Mouse (Mus musculus) forebrain, embryonic 15.5 days (tissue): ENCODE results near the gene Vmn1r116. TPM values are rescaled to one million over a fixed set of nuclear protein-coding genes. Genes with fewer than 3 reads are reported as not detected.
"Not testable (repeated sequence)": the region's sequence is repeated elsewhere in the genome, so short reads cannot be mapped to it uniquely, and the experiment has no call there.

ENCODE experiments used
- ATAC-seq: fragments of 200-750 bp; cut with Nextera tagmentation; replicated peaks from 2 replicates; pipeline ENCODE4 v1.8.0; 2017; ENCODE audit warnings: mild to moderate bottlenecking, moderate TSS enrichment, moderate library complexity
- H3K27ac ChIP-seq: fragments of 300-500 bp; sonication (generic); replicated peaks from 2 replicates; pipeline ENCODE4 v1.5.1; 2015; ENCODE audit warnings: mild to moderate bottlenecking, inconsistent platforms
- H3K27me3 ChIP-seq: fragments of 300-500 bp; sonication (generic); 2 replicates; pipeline ENCODE4 v1.6.1; 2015; ENCODE audit warnings: inconsistent platforms
- H3K36me3 ChIP-seq: fragments of 300-500 bp; sonication (generic); 2 replicates; pipeline ENCODE4 v1.6.1; 2015; ENCODE audit warnings: mild to moderate bottlenecking, inconsistent platforms
- H3K4me1 ChIP-seq: fragments of 300-500 bp; sonication (generic); 2 replicates; pipeline ENCODE4 v1.6.1; 2015; ENCODE audit warnings: inconsistent platforms
- H3K4me2 ChIP-seq: fragments of 300-500 bp; sonication (generic); replicated peaks from 2 replicates; pipeline ENCODE4 v1.6.1; 2015; ENCODE audit warnings: mild to moderate bottlenecking, inconsistent platforms
- H3K4me3 ChIP-seq: fragments of 300-500 bp; sonication (generic); 2 replicates; pipeline ENCODE4 v1.5.1; 2015; ENCODE audit warnings: mild to moderate bottlenecking, inconsistent platforms
- H3K9ac ChIP-seq: fragments of 300-500 bp; sonication (generic); replicated peaks from 2 replicates; pipeline ENCODE4 v1.6.1; 2015; ENCODE audit warnings: mild to moderate bottlenecking, inconsistent platforms
- H3K9me3 ChIP-seq: fragments of 300-500 bp; sonication (generic); 2 replicates; pipeline ENCODE4 v1.6.1; 2016; ENCODE audit warnings: inconsistent platforms
- WGBS: fragments of 180-500 bp; shearing (Covaris S2); methylation state at CpG from one replicate; pipeline ENCODE4 v1.1.7; 2015; ENCODE audit warnings: mixed read lengths; 5-methylcytosine and 5-hydroxymethylcytosine counted together
- polyA plus RNA-seq: library from polyadenylated mRNA; unstranded; fragments of >200 nt; fragmentation: Nextera tagmentation; extraction: Ambion mirVana; gene quantifications from 2 replicates; pipeline ENCODE4 v1.2.1, GENCODE M21; 2015

The Vmn1r116 gene
- polyA plus RNA-seq, result not detected in 2 replicates

GRCm38 (mm10) chr7:20871956-20872355 is at the start of gene Vmn1r116:
TSS of gene Vmn1r116 (plus strand) at chr7:20872256.
- not testable (repeated sequence) for H3K4me1 ChIP-seq, H3K9me3 ChIP-seq, H3K9ac ChIP-seq, H3K4me3 ChIP-seq, H3K27me3 ChIP-seq, H3K4me2 ChIP-seq, H3K27ac ChIP-seq, H3K36me3 ChIP-seq, ATAC-seq
- WGBS, result 57% methylated on average over 3 of the region's 3 CpGs

- H3K4me3 ChIP-seq, H3K27ac ChIP-seq, H3K27me3 ChIP-seq, H3K36me3 ChIP-seq, H3K4me2 ChIP-seq, H3K9ac ChIP-seq, H3K9me3 ChIP-seq, ATAC-seq, H3K4me1 ChIP-seq: not testable (repeated sequence)
- 85% methylated on average over 1 of the region's 3 CpGs for WGBS
Observed at GRCm38 (mm10) chr7:20844885-20845284, 27.2 kb upstream of the Vmn1r116 start, which contains the start of gene Vmn1r115. TSS of gene Vmn1r115 (minus strand) at chr7:20844985.

DNA sequence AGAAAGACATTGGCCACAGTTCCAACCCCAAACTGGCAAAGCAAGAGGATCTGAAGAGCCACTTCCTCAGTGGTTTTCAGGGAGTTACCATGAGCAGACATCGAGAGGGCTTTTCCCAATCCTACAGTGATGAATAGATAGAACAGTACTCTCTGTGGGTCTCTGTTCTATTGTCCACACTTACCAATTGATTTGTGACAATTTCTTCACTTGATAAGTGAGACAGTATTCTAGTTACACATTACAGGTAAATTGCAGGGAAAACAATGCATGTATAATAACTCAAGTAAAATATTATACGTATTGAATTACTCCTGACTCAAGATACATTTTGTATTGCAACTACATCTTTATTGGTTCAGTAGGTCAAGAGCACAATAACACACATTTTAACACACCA is 12.0 kb downstream of the Vmn1r116 start, which contains the start of gene Vmn1r117:
Gene Vmn1r117 (minus strand): TSS at position 101 of the 400 bp plus-strand sequence.
- H3K9me3 ChIP-seq, H3K4me2 ChIP-seq, H3K4me1 ChIP-seq, ATAC-seq, H3K36me3 ChIP-seq, H3K9ac ChIP-seq, H3K27ac ChIP-seq, H3K4me3 ChIP-seq, H3K27me3 ChIP-seq: not testable (repeated sequence)
- no CpG with 5 or more reads among the region's 2 CpGs for WGBS

- H3K9ac ChIP-seq, H3K27me3 ChIP-seq, H3K4me1 ChIP-seq, H3K4me3 ChIP-seq, H3K27ac ChIP-seq, H3K4me2 ChIP-seq, H3K9me3 ChIP-seq, H3K36me3 ChIP-seq, ATAC-seq: not testable (repeated sequence)
- WGBS, result no CpG with 5 or more reads among the region's 2 CpGs
Observed at GRCm38 (mm10) chr7:20912247-20912646, 40.2 kb downstream of the Vmn1r116 start, which contains the start of gene Vmn1r118. TSS of gene Vmn1r118 (minus strand) at chr7:20912347.

Other genes starting within 250 kb of the Vmn1r116 start
- gene Vmn1r107, start 203.3 kb upstream of the Vmn1r116 start, polyA plus RNA-seq, result not detected in 2 replicates
- gene Vmn1r111, start 169.0 kb upstream of the Vmn1r116 start, polyA plus RNA-seq, result not detected in 2 replicates
- gene Gm10668, start 141.6 kb upstream of the Vmn1r116 start, polyA plus RNA-seq, result not detected in 2 replicates
- not detected in 2 replicates for gene Vmn1r112, start 101.1 kb upstream of the Vmn1r116 start, polyA plus RNA-seq
- gene Vmn1r113, start 85.0 kb upstream of the Vmn1r116 start, polyA plus RNA-seq, result not detected in 2 replicates
- not detected in 2 replicates for gene Vmn1r114, start 60.1 kb upstream of the Vmn1r116 start, polyA plus RNA-seq
- gene Vmn1r115, start 27.3 kb upstream of the Vmn1r116 start, polyA plus RNA-seq, result not detected in 2 replicates
- not detected in 2 replicates for gene Vmn1r117, start 11.9 kb downstream of the Vmn1r116 start, polyA plus RNA-seq
- not detected in 2 replicates for gene Vmn1r118, start 40.1 kb downstream of the Vmn1r116 start, polyA plus RNA-seq
- not detected in 2 replicates for gene Vmn1r119, start 140.2 kb downstream of the Vmn1r116 start, polyA plus RNA-seq
- gene Vmn1r120, start 181.5 kb downstream of the Vmn1r116 start, polyA plus RNA-seq, result not detected in 2 replicates
- gene Vmn1r121, start 226.3 kb downstream of the Vmn1r116 start, polyA plus RNA-seq, result not detected in 2 replicates